Mouse (Mus musculus) hindbrain, embryonic 11.5 days (tissue): ENCODE results near the gene Arhgap27. TPM values are rescaled to one million over a fixed set of nuclear protein-coding genes. Genes with fewer than 3 reads are reported as not detected.
A peak's percentile ranks its signal among the peaks of the same experiment; 100 is the strongest.

Source experiments
- ATAC-seq: fragments of 200-750 bp; cut with Nextera tagmentation; 2 replicates; pipeline ENCODE4 v1.8.0; 2017; ENCODE audit warnings: mild to moderate bottlenecking, moderate TSS enrichment, moderate library complexity; ENCODE audit not compliant: low FRiP score
- DNase-seq: peaks from one replicate; pipeline ENCODE4 v3.0.0-alpha.2; 2015; ENCODE audit warnings: low spot score
- H3K27ac ChIP-seq: fragments of 300-500 bp; sonication (generic); 2 replicates; pipeline ENCODE4 v1.5.1; 2014; ENCODE audit warnings: mild to moderate bottlenecking, low read depth, low read length
- H3K27me3 ChIP-seq: fragments of 300-500 bp; sonication (generic); 2 replicates; pipeline ENCODE4 v1.6.1; 2014; ENCODE audit warnings: mild to moderate bottlenecking, low read length, moderate library complexity, mixed read lengths; ENCODE audit not compliant: control insufficient read depth, insufficient read depth
- H3K36me3 ChIP-seq: fragments of 300-500 bp; sonication (generic); 2 replicates; pipeline ENCODE4 v1.6.1; 2014; ENCODE audit warnings: mild to moderate bottlenecking, low read length, moderate library complexity, mixed read lengths; ENCODE audit not compliant: control insufficient read depth, insufficient read depth
- H3K4me1 ChIP-seq: fragments of 300-500 bp; sonication (generic); replicated peaks from 2 replicates; pipeline ENCODE4 v1.6.1; 2014; ENCODE audit warnings: low read length, mixed read lengths; ENCODE audit not compliant: control insufficient read depth, insufficient read depth
- H3K4me2 ChIP-seq: fragments of 300-500 bp; sonication (generic); replicated peaks from 2 replicates; pipeline ENCODE4 v1.6.1; 2014; ENCODE audit warnings: mild to moderate bottlenecking, low read depth, low read length
- H3K4me3 ChIP-seq: fragments of 300-500 bp; sonication (generic); 2 replicates; pipeline ENCODE4 v1.5.1; 2014; ENCODE audit warnings: low read depth, low read length
- H3K9ac ChIP-seq: fragments of 300-500 bp; sonication (generic); 2 replicates; pipeline ENCODE4 v1.6.1; 2014; ENCODE audit warnings: low read depth, low read length
- H3K9me3 ChIP-seq: fragments of 300-500 bp; sonication (generic); 2 replicates; pipeline ENCODE4 v1.6.1; 2016; ENCODE audit warnings: low read length; ENCODE audit not compliant: control insufficient read depth
- WGBS: fragments of 180-500 bp; shearing (Covaris S2); extraction: QIAGEN DNeasy Blood & Tissue Kit; methylation state at CpG from one replicate; pipeline ENCODE4 v1.1.7; 2014; 5-methylcytosine and 5-hydroxymethylcytosine counted together
- polyA plus RNA-seq: library from polyadenylated mRNA; unstranded; fragments of >200 nt; fragmentation: Nextera tagmentation; extraction: Ambion mirVana; gene quantifications from 2 replicates; pipeline ENCODE4 v1.2.1, GENCODE M21; 2014

Arhgap27 gene
- polyA plus RNA-seq, 1 experiment from 2014 or later: 2.8 TPM

- H3K4me2 ChIP-seq: no peak overlapping the region
- 84% methylated on average over 7 of the region's 7 CpGs for WGBS
- H3K9me3 ChIP-seq: no peaks in the 10 kb centered on the region
- H3K4me3 ChIP-seq: no peak overlapping the region
- H3K27ac ChIP-seq: no peak overlapping the region
- no peak for DNase-seq
- H3K36me3 ChIP-seq: no peaks in the 10 kb centered on the region
- H3K9ac ChIP-seq: no peak overlapping the region
- H3K4me1 ChIP-seq: no peaks in the 10 kb centered on the region
- no peak for ATAC-seq
- peaks cover 17% of the 10 kb centered on the region for H3K27me3 ChIP-seq
These were observed 25.4 kb downstream of the Arhgap27 start for GRCm38 (mm10) chr11:103338119-103338518.

GRCm38 (mm10) chr11:103337180-103337579, 26.3 kb downstream of the Arhgap27 start:
- no peak overlapping the region for H3K9ac ChIP-seq
- H3K27me3 ChIP-seq: peaks cover 22% of the 10 kb centered on the region
- H3K4me3 ChIP-seq: no peak overlapping the region
- ATAC-seq (no peak), DNase-seq (no peak)
- 94% methylated on average over 2 of the region's 2 CpGs for WGBS
- no peaks in the 10 kb centered on the region for H3K36me3 ChIP-seq
- no peak overlapping the region for H3K4me2 ChIP-seq
- H3K4me1 ChIP-seq: no peaks in the 10 kb centered on the region
- no peaks in the 10 kb centered on the region for H3K9me3 ChIP-seq
- H3K27ac ChIP-seq: no peak overlapping the region

- H3K27me3 ChIP-seq: peaks cover 22% of the 10 kb centered on the region
- no peak overlapping the region for H3K27ac ChIP-seq
- H3K4me3 ChIP-seq: no peak overlapping the region
- no peaks in the 10 kb centered on the region for H3K9me3 ChIP-seq
- H3K36me3 ChIP-seq: no peaks in the 10 kb centered on the region
- DNase-seq (no peak), ATAC-seq (no peak)
- 86% methylated on average over 5 of the region's 5 CpGs for WGBS
- H3K9ac ChIP-seq: no peak overlapping the region
- H3K4me2 ChIP-seq: no peak overlapping the region
- H3K4me1 ChIP-seq: no peaks in the 10 kb centered on the region
These were observed 27.9 kb downstream of the Arhgap27 start for GRCm38 (mm10) chr11:103335561-103335960.

- no peak for ATAC-seq
- H3K27me3 ChIP-seq: peaks cover 22% of the 10 kb centered on the region
- WGBS: 93% methylated on average over 9 of the region's 9 CpGs
These were observed 28.6 kb downstream of the Arhgap27 start for GRCm38 (mm10) chr11:103334925-103335324.

GRCm38 (mm10) chr11:103333719-103334398, 29.6 kb downstream of the Arhgap27 start:
- no peaks in the 10 kb centered on the region for H3K36me3 ChIP-seq
- H3K27ac ChIP-seq: no peak overlapping the region
- no peak overlapping the region for H3K9ac ChIP-seq
- WGBS: 13% methylated on average over 40 of the region's 40 CpGs
- H3K4me3 ChIP-seq: 0 out of 2 replicates have a peak overlapping the region, but pooled peaks have one; percentile 21
- peaks cover 22% of the 10 kb centered on the region for H3K27me3 ChIP-seq
- no peaks in the 10 kb centered on the region for H3K4me1 ChIP-seq
- H3K9me3 ChIP-seq: no peaks in the 10 kb centered on the region
- peak; percentile 25; the same call in 1 of the 2 replicates for ATAC-seq
- peak; percentile 68 for DNase-seq
- peak overlapping the region; percentile 15; the same call in 1 of the 2 replicates for H3K4me2 ChIP-seq

More at GRCm38 (mm10) chr11:103334925-103335324, 28.6 kb downstream of the Arhgap27 start:
- Histone ChIP-seq H3K36me3 (no peaks in the 10 kb centered on the region), H3K9ac (no peak overlapping the region), H3K4me3 (no peak overlapping the region), H3K4me1 (no peaks in the 10 kb centered on the region), H3K9me3 (no peaks in the 10 kb centered on the region), H3K27ac (no peak overlapping the region), H3K4me2 (no peak overlapping the region)
- no peak for DNase-seq

GRCm38 (mm10) chr11:103332890-103333651, 30.4 kb downstream of the Arhgap27 start:
- ATAC-seq (peak; percentile 26), DNase-seq (peak; percentile 51)
- 24% methylated on average over 34 of the region's 34 CpGs for WGBS
- peak overlapping the region; percentile 49 for H3K4me2 ChIP-seq
- H3K27ac ChIP-seq: no peak overlapping the region
- H3K27me3 ChIP-seq: peaks cover 22% of the 10 kb centered on the region
- peak overlapping the region; percentile 0; the same call in 1 of the 2 replicates for H3K9ac ChIP-seq
- H3K36me3 ChIP-seq: no peaks in the 10 kb centered on the region
- H3K4me3 ChIP-seq: peak overlapping the region; percentile 21
- H3K4me1 ChIP-seq: no peaks in the 10 kb centered on the region
- no peaks in the 10 kb centered on the region for H3K9me3 ChIP-seq

- ATAC-seq (peak; percentile 70), DNase-seq (peak; percentile 94)
- Histone ChIP-seq H3K9me3 (no peaks in the 10 kb centered on the region), H3K4me1 (no peaks in the 10 kb centered on the region), H3K27me3 (peaks cover 22% of the 10 kb centered on the region), H3K9ac (no peak overlapping the region), H3K36me3 (no peaks in the 10 kb centered on the region), H3K4me2 (peak overlapping the region; percentile 49), H3K4me3 (peak overlapping the region; percentile 21), H3K27ac (no peak overlapping the region)
- WGBS: 25% methylated on average over 18 of the region's 18 CpGs
These were observed 31.2 kb downstream of the Arhgap27 start for GRCm38 (mm10) chr11:103332186-103332889.

- no peak overlapping the region for H3K4me3 ChIP-seq
- peaks cover 22% of the 10 kb centered on the region for H3K27me3 ChIP-seq
- H3K36me3 ChIP-seq: no peaks in the 10 kb centered on the region
- no peak overlapping the region for H3K9ac ChIP-seq
- H3K9me3 ChIP-seq: no peaks in the 10 kb centered on the region
- H3K4me1 ChIP-seq: no peaks in the 10 kb centered on the region
- ATAC-seq (no peak), DNase-seq (no peak)
- 92% methylated on average over 10 of the region's 10 CpGs for WGBS
- H3K27ac ChIP-seq: no peak overlapping the region
- no peak overlapping the region for H3K4me2 ChIP-seq
These were observed 31.8 kb downstream of the Arhgap27 start for GRCm38 (mm10) chr11:103331502-103332185.
